Mouse (Mus musculus): ENCODE data around the gene Rps11. TPM values are rescaled to one million over a fixed set of nuclear protein-coding genes. Genes with fewer than 3 reads are reported as not detected.
"Not testable (repeated sequence)": the region's sequence is repeated elsewhere in the genome, so short reads cannot be mapped to it uniquely, and the experiment has no call there.

Gene Rps11
- polyA plus RNA-seq, 1 experiment from 2014 or later: 1,523 TPM

- Histone ChIP-seq H3K9ac (no peak overlapping the region), H3K27ac (replicated peaks) (0 out of 2 replicates have a peak overlapping the region, but pooled peaks have one; percentile 39), H3K9me3 (replicated peaks) (no peaks in the 10 kb centered on the region), H3K4me1 (peaks cover 52% of the 10 kb centered on the region), H3K4me2 (replicated peaks) (no peak overlapping the region), H3K36me3 (peaks cover 63% of the 10 kb centered on the region), H3K27me3 (no peaks in the 10 kb centered on the region), H3K4me3 (replicated peaks) (0 out of 2 replicates have a peak overlapping the region, but pooled peaks have one; percentile 4)
- no peak for ATAC-seq (ENCODE audit: insufficient number of reproducible peaks, low FRiP score, low TSS enrichment, low read depth)
Observed at GRCm38 (mm10) chr7:45121966-45122365, 2.3 kb downstream of the Rps11 start.

GRCm38 (mm10) chr7:45121404-45121803, 2.8 kb downstream of the Rps11 start:
- ATAC-seq (ENCODE audit: insufficient number of reproducible peaks, low FRiP score, low TSS enrichment, low read depth): no peak
- no peaks in the 10 kb centered on the region for H3K9me3 ChIP-seq (replicated peaks)
- H3K27ac ChIP-seq (replicated peaks): peak overlapping the region; percentile 39; the same call in 1 of the 2 replicates
- H3K9ac ChIP-seq: no peak overlapping the region
- no peaks in the 10 kb centered on the region for H3K27me3 ChIP-seq
- H3K36me3 ChIP-seq: peaks cover 57% of the 10 kb centered on the region
- H3K4me1 ChIP-seq: peaks cover 46% of the 10 kb centered on the region
- WGBS: 57% methylated on average over 8 of the region's 8 CpGs
- H3K4me2 ChIP-seq (replicated peaks): no peak overlapping the region
- no peak overlapping the region for H3K4me3 ChIP-seq (replicated peaks)

- no peak for ATAC-seq (ENCODE audit: insufficient number of reproducible peaks, low FRiP score, low TSS enrichment, low read depth)
- Histone ChIP-seq H3K36me3 (peaks cover 43% of the 10 kb centered on the region), H3K9ac (no peak overlapping the region), H3K4me1 (peaks cover 34% of the 10 kb centered on the region), H3K27ac (replicated peaks) (no peak overlapping the region), H3K4me2 (replicated peaks) (no peak overlapping the region), H3K9me3 (replicated peaks) (no peaks in the 10 kb centered on the region), H3K27me3 (no peaks in the 10 kb centered on the region), H3K4me3 (replicated peaks) (no peak overlapping the region)
- 80% methylated on average over 5 of the region's 5 CpGs for WGBS
Observed at GRCm38 (mm10) chr7:45119780-45120709, 4.2 kb downstream of the Rps11 start.

GRCm38 (mm10) chr7:45118336-45118735, 5.9 kb downstream of the Rps11 start:
- Histone ChIP-seq H3K36me3 (peaks cover 43% of the 10 kb centered on the region), H3K9ac (no peak overlapping the region), H3K27ac (replicated peaks) (no peak overlapping the region), H3K4me2 (replicated peaks) (no peak overlapping the region), H3K4me1 (peaks cover 30% of the 10 kb centered on the region), H3K9me3 (replicated peaks) (no peaks in the 10 kb centered on the region), H3K27me3 (no peaks in the 10 kb centered on the region), H3K4me3 (replicated peaks) (no peak overlapping the region)
- 87% methylated on average over 6 of the region's 6 CpGs for WGBS
- no peak for ATAC-seq (ENCODE audit: insufficient number of reproducible peaks, low FRiP score, low TSS enrichment, low read depth)

GRCm38 (mm10) chr7:45117566-45117965, 6.7 kb downstream of the Rps11 start:
- Histone ChIP-seq H3K4me3 (replicated peaks) (no peak overlapping the region), H3K9ac (no peak overlapping the region), H3K36me3 (peaks cover 36% of the 10 kb centered on the region), H3K4me2 (replicated peaks) (no peak overlapping the region), H3K4me1 (peaks cover 22% of the 10 kb centered on the region), H3K9me3 (replicated peaks) (no peaks in the 10 kb centered on the region), H3K27ac (replicated peaks) (no peak overlapping the region; the same call in 1 of the 2 replicates), H3K27me3 (no peaks in the 10 kb centered on the region)
- WGBS: 76% methylated on average over 8 of the region's 8 CpGs
- no peak for ATAC-seq (ENCODE audit: insufficient number of reproducible peaks, low FRiP score, low TSS enrichment, low read depth)

GRCm38 (mm10) chr7:45113476-45113875, 10.8 kb downstream of the Rps11 start:
- H3K27me3 ChIP-seq: no peaks in the 10 kb centered on the region
- H3K27ac ChIP-seq (replicated peaks): no peak overlapping the region
- H3K36me3 ChIP-seq: no peaks in the 10 kb centered on the region
- ATAC-seq (ENCODE audit: insufficient number of reproducible peaks, low FRiP score, low TSS enrichment, low read depth): no peak
- H3K9me3 ChIP-seq (replicated peaks): no peaks in the 10 kb centered on the region
- no peaks in the 10 kb centered on the region for H3K4me1 ChIP-seq
- 83% methylated on average over 2 of the region's 2 CpGs for WGBS
- H3K4me2 ChIP-seq (replicated peaks): no peak overlapping the region
- no peak overlapping the region for H3K9ac ChIP-seq
- H3K4me3 ChIP-seq (replicated peaks): no peak overlapping the region

- no peaks in the 10 kb centered on the region for H3K4me1 ChIP-seq
- no peak overlapping the region for H3K27ac ChIP-seq (replicated peaks)
- 65% methylated on average over 3 of the region's 3 CpGs for WGBS
- ATAC-seq (ENCODE audit: insufficient number of reproducible peaks, low FRiP score, low TSS enrichment, low read depth): no peak
- H3K9me3 ChIP-seq (replicated peaks): no peaks in the 10 kb centered on the region
- no peaks in the 10 kb centered on the region for H3K36me3 ChIP-seq
- H3K4me2 ChIP-seq (replicated peaks): no peak overlapping the region
- no peak overlapping the region for H3K9ac ChIP-seq
- H3K27me3 ChIP-seq: no peaks in the 10 kb centered on the region
- H3K4me3 ChIP-seq (replicated peaks): no peak overlapping the region
Observed at GRCm38 (mm10) chr7:45112529-45112928, 11.7 kb downstream of the Rps11 start.

GRCm38 (mm10) chr7:45111940-45112339, 12.3 kb downstream of the Rps11 start:
- H3K4me3 ChIP-seq (replicated peaks): no peak overlapping the region

GRCm38 (mm10) chr7:45110089-45110488, 14.2 kb downstream of the Rps11 start:
- not testable (repeated sequence) for ATAC-seq (ENCODE audit: insufficient number of reproducible peaks, low FRiP score, low TSS enrichment, low read depth); H3K27ac ChIP-seq (replicated peaks); H3K36me3 ChIP-seq; H3K27me3 ChIP-seq; H3K9ac ChIP-seq; H3K4me3 ChIP-seq (replicated peaks); H3K4me2 ChIP-seq (replicated peaks); H3K9me3 ChIP-seq (replicated peaks); H3K4me1 ChIP-seq
- WGBS: 80% methylated on average over 4 of the region's 4 CpGs

More at GRCm38 (mm10) chr7:45111940-45112339, 12.3 kb downstream of the Rps11 start:
- no peaks in the 10 kb centered on the region for H3K36me3 ChIP-seq
- 52% methylated on average over 2 of the region's 2 CpGs for WGBS
- H3K27ac ChIP-seq (replicated peaks): no peak overlapping the region
- H3K9me3 ChIP-seq (replicated peaks): no peaks in the 10 kb centered on the region
- no peak overlapping the region for H3K9ac ChIP-seq
- ATAC-seq (ENCODE audit: insufficient number of reproducible peaks, low FRiP score, low TSS enrichment, low read depth): no peak
- H3K4me1 ChIP-seq: no peaks in the 10 kb centered on the region
- no peak overlapping the region for H3K4me2 ChIP-seq (replicated peaks)
- no peaks in the 10 kb centered on the region for H3K27me3 ChIP-seq

- no peak for ATAC-seq (ENCODE audit: insufficient number of reproducible peaks, low FRiP score, low TSS enrichment, low read depth)
- Histone ChIP-seq H3K9ac (no peak overlapping the region), H3K4me3 (replicated peaks) (no peak overlapping the region), H3K27ac (replicated peaks) (no peak overlapping the region), H3K36me3 (no peaks in the 10 kb centered on the region), H3K4me1 (peaks cover 19% of the 10 kb centered on the region), H3K27me3 (no peaks in the 10 kb centered on the region), H3K9me3 (replicated peaks) (no peaks in the 10 kb centered on the region), H3K4me2 (replicated peaks) (no peak overlapping the region)
- 53% methylated on average over 5 of the region's 5 CpGs for WGBS
Observed at GRCm38 (mm10) chr7:45107052-45107645, 17.1 kb downstream of the Rps11 start.

- H3K36me3 ChIP-seq: peaks cover 4% of the 10 kb centered on the region; the same call in 1 of the 2 replicates
- no peak overlapping the region for H3K4me3 ChIP-seq (replicated peaks)
- whole genome bisulfite sequencing: 43% methylated on average over 6 of the region's 6 CpGs
- H3K27ac ChIP-seq (replicated peaks): no peak overlapping the region
- H3K9ac ChIP-seq: no peak overlapping the region
- no peaks in the 10 kb centered on the region for H3K9me3 ChIP-seq (replicated peaks)
- ATAC-seq (ENCODE audit: insufficient number of reproducible peaks, low FRiP score, low TSS enrichment, low read depth): no peak
- H3K27me3 ChIP-seq: no peaks in the 10 kb centered on the region
- peaks cover 26% of the 10 kb centered on the region for H3K4me1 ChIP-seq
- no peak overlapping the region for H3K4me2 ChIP-seq (replicated peaks)
Observed at GRCm38 (mm10) chr7:45106441-45106840, 17.8 kb downstream of the Rps11 start.

All from embryonic facial prominence, embryonic 15.5 days (tissue).